Mouse (Mus musculus): ENCODE measurements around the gene Lgi4.

Lgi4 gene

GRCm38 (mm10) chr7:31076492-31076891 is 17.4 kb downstream of the Lgi4 start, which contains the start of gene Fxyd3:
TSS of gene Fxyd3 (minus strand) at chr7:31076704.
- DNase-seq (ENCODE audit: low spot score in 2 of 2), result no peak

- no peak for DNase-seq (ENCODE audit: low spot score in 2 of 2)
Observed at GRCm38 (mm10) chr7:31077470-31077869, 18.3 kb downstream of the Lgi4 start.

- no peak for DNase-seq (ENCODE audit: low spot score in 2 of 2)
Observed at GRCm38 (mm10) chr7:31077885-31078445, 18.8 kb downstream of the Lgi4 start.

- no peak for DNase-seq (ENCODE audit: low spot score in 2 of 2)
Observed at GRCm38 (mm10) chr7:31079670-31080069, 20.5 kb downstream of the Lgi4 start.

- no peak for DNase-seq (ENCODE audit: low spot score in 2 of 2)
Observed at GRCm38 (mm10) chr7:31080611-31081010, 21.5 kb downstream of the Lgi4 start.

- no peak for DNase-seq (ENCODE audit: low spot score in 2 of 2)
Observed at GRCm38 (mm10) chr7:31081106-31081505, 22.0 kb downstream of the Lgi4 start.

GRCm38 (mm10) chr7:31082106-31082505 is 23.0 kb downstream of the Lgi4 start:
- DNase-seq (ENCODE audit: low spot score in 2 of 2), result no peak

- no peak for DNase-seq (ENCODE audit: low spot score in 2 of 2)
Observed at GRCm38 (mm10) chr7:31082831-31083588, 23.9 kb downstream of the Lgi4 start.

GRCm38 (mm10) chr7:31084140-31084539 is 25.0 kb downstream of the Lgi4 start:
- no peak for DNase-seq (ENCODE audit: low spot score in 2 of 2)

- no peak for DNase-seq (ENCODE audit: low spot score in 2 of 2)
Observed at GRCm38 (mm10) chr7:31085171-31085570, 26.0 kb downstream of the Lgi4 start.

- DNase-seq (ENCODE audit: low spot score in 2 of 2), result no peak
Observed at GRCm38 (mm10) chr7:31086175-31086755, 27.1 kb downstream of the Lgi4 start.

GRCm38 (mm10) chr7:31087262-31087661 is 28.1 kb downstream of the Lgi4 start:
- DNase-seq (ENCODE audit: low spot score in 2 of 2), result no peak

GRCm38 (mm10) chr7:31088206-31088605 is 29.1 kb downstream of the Lgi4 start:
- DNase-seq (ENCODE audit: low spot score in 2 of 2), result no peak

GRCm38 (mm10) chr7:31089721-31090120 is 30.6 kb downstream of the Lgi4 start:
- no peak for DNase-seq (ENCODE audit: low spot score in 2 of 2)

- no peak for DNase-seq (ENCODE audit: low spot score in 2 of 2)
Observed at GRCm38 (mm10) chr7:31094774-31095501, 35.8 kb downstream of the Lgi4 start.

- no peak for DNase-seq (ENCODE audit: low spot score in 2 of 2)
Observed at GRCm38 (mm10) chr7:31096892-31097564, 37.9 kb downstream of the Lgi4 start.

GRCm38 (mm10) chr7:31097583-31098248 is 38.6 kb downstream of the Lgi4 start:
- DNase-seq (ENCODE audit: low spot score in 2 of 2), result peak; percentile 74 to 79

- DNase-seq (ENCODE audit: low spot score in 2 of 2), result no peak
Observed at GRCm38 (mm10) chr7:31098697-31099611, 39.8 kb downstream of the Lgi4 start.

- no peak for DNase-seq (ENCODE audit: low spot score in 2 of 2)
Observed at GRCm38 (mm10) chr7:31099612-31099982, 40.5 kb downstream of the Lgi4 start.

GRCm38 (mm10) chr7:31100786-31101185 is 41.6 kb downstream of the Lgi4 start:
- no peak for DNase-seq (ENCODE audit: low spot score in 2 of 2)

Measured in spleen, postnatal 14 days (tissue).